Mouse (Mus musculus) intestine, embryonic 14.5 days (tissue): ENCODE results near the gene Vps36. TPM values are rescaled to one million over a fixed set of nuclear protein-coding genes. Genes with fewer than 3 reads are reported as not detected.

Experiments
- ATAC-seq: fragments of 200-750 bp; cut with Nextera tagmentation; replicated peaks from 2 replicates; pipeline ENCODE4 v1.8.0; 2017; ENCODE audit warnings: low read depth, moderate number of reproducible peaks, moderate TSS enrichment, moderate library complexity; ENCODE audit not compliant: low FRiP score, low TSS enrichment
- DNase-seq: peaks from one replicate; pipeline ENCODE4 v3.0.0-alpha.2; 2018; ENCODE audit warnings: low spot score
- H3K27ac ChIP-seq: fragments of 300-500 bp; sonication (generic); 2 replicates; pipeline ENCODE4 v1.5.1; 2014; ENCODE audit warnings: low read depth, mild to moderate bottlenecking, control low read depth
- H3K27me3 ChIP-seq: fragments of 300-500 bp; sonication (generic); replicated peaks from 2 replicates; pipeline ENCODE4 v1.6.1; 2014; ENCODE audit warnings: low read length, control low read depth; ENCODE audit not compliant: control insufficient read depth, insufficient read depth
- H3K36me3 ChIP-seq: fragments of 300-500 bp; sonication (generic); 2 replicates; pipeline ENCODE4 v1.6.1; 2014; ENCODE audit warnings: low read length, control low read depth; ENCODE audit not compliant: control insufficient read depth, insufficient read depth
- H3K4me1 ChIP-seq: fragments of 300-500 bp; sonication (generic); replicated peaks from 2 replicates; pipeline ENCODE4 v1.6.1; 2014; ENCODE audit warnings: low read length, control low read depth, mixed read lengths; ENCODE audit not compliant: control insufficient read depth, insufficient read depth
- H3K4me2 ChIP-seq: fragments of 300-500 bp; sonication (generic); 2 replicates; pipeline ENCODE4 v1.6.1; 2014; ENCODE audit warnings: low read length
- H3K4me3 ChIP-seq: fragments of 300-500 bp; sonication (generic); 2 replicates; pipeline ENCODE4 v1.5.1; 2014; ENCODE audit warnings: low read depth, low read length, control low read depth, mixed read lengths
- H3K9ac ChIP-seq: fragments of 300-500 bp; sonication (generic); 2 replicates; pipeline ENCODE4 v1.6.1; 2014; ENCODE audit warnings: mild to moderate bottlenecking, low read length
- H3K9me3 ChIP-seq: fragments of 300-500 bp; sonication (generic); 2 replicates; pipeline ENCODE4 v1.6.1; 2016; ENCODE audit warnings: low read length, control low read depth; ENCODE audit not compliant: control insufficient read depth
- WGBS: fragments of 180-500 bp; shearing (Covaris S2); extraction: QIAGEN DNeasy Blood & Tissue Kit; methylation state at CpG from one replicate; pipeline ENCODE4 v1.1.7; 2014; 5-methylcytosine and 5-hydroxymethylcytosine counted together
- polyA plus RNA-seq: library from polyadenylated mRNA; unstranded; fragments of >200 nt; fragmentation: Nextera tagmentation; extraction: Ambion mirVana; gene quantifications from 2 replicates; pipeline ENCODE4 v1.2.1, GENCODE M21; 2014

The Vps36 gene
- polyA plus RNA-seq, 1 experiment from 2014 or later: 41.3 TPM

GRCm38 (mm10) chr8:22264292-22264691 lies 71.7 kb downstream of the Vps36 start:
- DNase-seq (no peak), ATAC-seq (no peak)
- WGBS: 83% methylated on average over 6 of the region's 6 CpGs

DNA sequence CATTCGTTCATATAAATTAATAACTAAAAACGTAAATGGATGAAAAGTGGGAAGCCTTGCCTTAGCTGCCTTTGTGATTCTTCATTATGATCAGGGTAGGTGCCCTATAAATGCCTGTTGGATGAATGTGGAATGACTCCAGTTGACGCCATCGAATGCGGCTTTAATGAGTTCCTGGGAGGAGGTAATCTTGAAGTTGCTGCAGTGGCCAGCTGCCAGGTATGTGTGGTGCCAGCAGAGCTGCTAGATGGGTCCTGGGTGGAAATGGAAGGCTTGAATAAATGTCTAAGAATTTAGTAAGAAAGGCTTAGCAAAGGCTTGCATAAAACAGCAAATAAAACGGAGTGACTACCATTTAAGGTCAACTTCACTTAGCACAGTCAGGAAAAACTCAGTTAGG lies 72.2 kb downstream of the Vps36 start:
- no peak for DNase-seq

More at GRCm38 (mm10) chr8:22264292-22264691, 71.7 kb downstream of the Vps36 start:
- Histone ChIP-seq H3K27me3 (no peaks in the 10 kb centered on the region), H3K4me3 (no peak overlapping the region), H3K36me3 (no peaks in the 10 kb centered on the region), H3K27ac (no peak overlapping the region), H3K9ac (no peak overlapping the region), H3K9me3 (no peaks in the 10 kb centered on the region), H3K4me2 (no peak overlapping the region), H3K4me1 (no peaks in the 10 kb centered on the region)

GRCm38 (mm10) chr8:22265194-22265593 lies 72.6 kb downstream of the Vps36 start:
- DNase-seq (no peak), ATAC-seq (no peak)
- H3K4me2 ChIP-seq: no peak overlapping the region
- no peaks in the 10 kb centered on the region for H3K9me3 ChIP-seq
- no peak overlapping the region for H3K27ac ChIP-seq
- H3K9ac ChIP-seq: no peak overlapping the region
- H3K4me3 ChIP-seq: no peak overlapping the region
- 94% methylated on average over 1 of the region's 1 CpGs for WGBS
- H3K36me3 ChIP-seq: no peaks in the 10 kb centered on the region
- no peaks in the 10 kb centered on the region for H3K4me1 ChIP-seq
- no peaks in the 10 kb centered on the region for H3K27me3 ChIP-seq

More for the DNA sequence above, 72.2 kb downstream of the Vps36 start:
- Histone ChIP-seq H3K4me3 (no peak overlapping the region), H3K9ac (no peak overlapping the region), H3K4me1 (no peaks in the 10 kb centered on the region), H3K4me2 (no peak overlapping the region), H3K9me3 (no peaks in the 10 kb centered on the region), H3K36me3 (no peaks in the 10 kb centered on the region), H3K27me3 (no peaks in the 10 kb centered on the region), H3K27ac (no peak overlapping the region)
- 88% methylated on average over 6 of the region's 6 CpGs for WGBS
- ATAC-seq: no peak

DNA sequence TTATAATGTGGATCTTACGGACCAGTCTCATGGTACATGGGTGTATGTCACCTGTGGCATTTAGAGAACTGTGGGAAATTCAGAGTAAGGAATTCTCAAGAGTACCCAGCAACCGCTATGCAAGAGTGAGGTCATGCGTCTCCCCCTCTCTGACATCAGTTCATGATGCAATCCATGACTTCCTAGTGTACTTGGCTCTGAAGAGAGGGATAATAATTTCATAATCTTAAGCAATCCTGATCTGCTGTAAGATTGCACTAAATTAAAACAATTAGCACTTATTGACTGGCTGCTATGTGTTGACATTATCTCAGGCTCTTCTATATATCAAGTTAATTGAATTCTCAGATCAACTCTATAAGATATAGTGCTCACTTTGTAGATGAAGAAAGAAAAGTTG lies 74.2 kb downstream of the Vps36 start:
- H3K4me1 ChIP-seq: no peaks in the 10 kb centered on the region
- H3K27ac ChIP-seq: no peak overlapping the region
- WGBS: 91% methylated on average over 3 of the region's 3 CpGs
- H3K27me3 ChIP-seq: no peaks in the 10 kb centered on the region
- no peaks in the 10 kb centered on the region for H3K36me3 ChIP-seq
- DNase-seq (no peak), ATAC-seq (no peak)
- H3K9me3 ChIP-seq: no peaks in the 10 kb centered on the region
- no peak overlapping the region for H3K4me2 ChIP-seq
- no peak overlapping the region for H3K9ac ChIP-seq
- no peak overlapping the region for H3K4me3 ChIP-seq

Other genes starting within 250 kb of the Vps36 start
- gene Defb13, start 246.0 kb upstream of the Vps36 start, polyA plus RNA-seq: not detected in 2 replicates
- not detected in 2 replicates for gene Fam90a1a, start 234.1 kb upstream of the Vps36 start, polyA plus RNA-seq
- not detected in 2 replicates for gene Ccdc70, start 223.0 kb upstream of the Vps36 start, polyA plus RNA-seq
- 3.9 and 4.1 TPM in 2 replicates for gene Atp7b, start 132.5 kb upstream of the Vps36 start, polyA plus RNA-seq
- 30.2 and 30.6 TPM in 2 replicates for gene Alg11, start 132.1 kb upstream of the Vps36 start, polyA plus RNA-seq
- 0.12 and 0.24 TPM in 2 replicates for gene Nek5, start 67.8 kb upstream of the Vps36 start, polyA plus RNA-seq
- 4.4 and 5.6 TPM in 2 replicates for gene Nek3, start 26.4 kb upstream of the Vps36 start, polyA plus RNA-seq
- 50.9 and 54.9 TPM in 2 replicates for gene Ckap2, start 7.0 kb upstream of the Vps36 start, polyA plus RNA-seq
- 9.1 TPM in 2 replicates for gene Thsd1, start 34.5 kb downstream of the Vps36 start, polyA plus RNA-seq
- gene Tpte, start 90.6 kb downstream of the Vps36 start, polyA plus RNA-seq: not detected in 2 replicates
- gene Slc25a15, start 205.8 kb downstream of the Vps36 start, polyA plus RNA-seq: 49.4 and 53.8 TPM in 2 replicates
- 59.8 and 62.0 TPM in 2 replicates for gene Mrps31, start 218.6 kb downstream of the Vps36 start, polyA plus RNA-seq